Mouse (Mus musculus) granulocyte monocyte progenitor cell, adult 5-6 weeks (primary cell): ENCODE results near the gene Trim45. TPM values are rescaled to one million over a fixed set of nuclear protein-coding genes. Genes with fewer than 3 reads are reported as not detected.

Source experiments
- ATAC-seq: replicated peaks from 2 replicates; pipeline ENCODE4 v1.8.0; 2016; ENCODE audit warnings: mild to moderate bottlenecking, moderate TSS enrichment, inconsistent platforms; ENCODE audit not compliant: poor library complexity, severe bottlenecking
- total RNA-seq, 2 experiments: library from RNA; stranded (forward) in 1 of 2; stranded (reverse) in 1 of 2; fragments of 200-712, 200-1000 nt in 1 of 2; fragments of >200 nt in 1 of 2; fragmentation: Nextera tagmentation in 1 of 2; gene quantifications; 2 replicates each; pipeline ENCODE4 v1.2.3; 2014 to 2017

Gene Trim45
- total RNA-seq, 2 experiments from 2014 or later: 14.6 to 29.3 TPM

DNA sequence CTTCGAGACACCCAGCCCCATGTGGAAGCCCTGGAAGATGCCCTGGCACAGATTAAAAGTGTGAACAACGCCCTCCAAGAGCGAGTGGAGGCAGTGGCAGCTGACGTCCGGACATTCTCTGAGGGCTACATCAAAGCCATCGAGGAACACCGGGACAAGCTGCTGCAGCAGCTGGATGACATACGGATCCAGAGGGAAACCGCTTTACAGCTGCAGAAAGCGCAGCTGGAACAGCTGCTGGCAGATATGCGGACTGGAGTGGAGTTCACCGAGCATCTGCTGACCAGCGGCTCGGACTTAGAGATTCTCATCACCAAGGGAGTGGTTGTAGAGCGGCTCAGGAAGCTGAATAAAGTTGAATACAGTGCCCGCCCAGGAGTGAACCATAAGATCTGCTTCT, 3.2 kb downstream of the Trim45 start:
- ATAC-seq: no peak

DNA sequence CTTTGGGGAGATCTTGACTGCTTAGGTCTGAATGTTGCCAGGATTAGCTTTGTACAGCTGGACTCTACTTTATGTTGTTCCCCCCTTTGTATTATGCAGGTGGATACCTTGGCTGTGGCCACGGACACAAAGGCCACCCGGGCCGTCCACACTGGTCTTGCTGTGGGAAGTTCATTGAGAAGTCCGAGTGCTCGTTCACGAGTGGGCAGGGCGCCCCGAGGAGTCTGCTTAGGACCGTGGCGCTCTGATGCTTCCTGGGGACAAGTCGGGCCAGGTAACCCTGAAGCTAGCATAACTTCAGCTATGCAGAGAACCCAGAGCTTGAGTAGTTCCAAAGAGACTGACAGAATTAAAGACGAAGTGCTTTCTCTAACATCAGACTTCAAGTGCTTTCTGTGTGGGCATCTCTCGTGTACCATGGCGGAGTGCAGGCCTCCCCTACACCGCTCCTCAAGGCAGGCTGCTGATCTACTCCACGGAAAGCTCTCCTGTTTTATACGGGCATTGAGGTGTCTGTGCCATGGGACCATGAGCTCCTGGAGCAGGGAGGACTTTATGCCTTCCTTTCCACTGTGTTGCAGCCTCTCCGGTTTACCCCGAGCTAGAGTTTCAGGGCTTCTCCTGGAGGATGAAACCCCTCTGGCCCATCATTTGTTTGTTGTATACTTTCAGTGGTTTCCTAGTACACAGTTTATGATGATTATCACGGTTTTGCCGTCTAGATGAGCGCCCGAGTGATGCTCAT, 9.5 kb downstream of the Trim45 start:
- no peak for ATAC-seq

DNA sequence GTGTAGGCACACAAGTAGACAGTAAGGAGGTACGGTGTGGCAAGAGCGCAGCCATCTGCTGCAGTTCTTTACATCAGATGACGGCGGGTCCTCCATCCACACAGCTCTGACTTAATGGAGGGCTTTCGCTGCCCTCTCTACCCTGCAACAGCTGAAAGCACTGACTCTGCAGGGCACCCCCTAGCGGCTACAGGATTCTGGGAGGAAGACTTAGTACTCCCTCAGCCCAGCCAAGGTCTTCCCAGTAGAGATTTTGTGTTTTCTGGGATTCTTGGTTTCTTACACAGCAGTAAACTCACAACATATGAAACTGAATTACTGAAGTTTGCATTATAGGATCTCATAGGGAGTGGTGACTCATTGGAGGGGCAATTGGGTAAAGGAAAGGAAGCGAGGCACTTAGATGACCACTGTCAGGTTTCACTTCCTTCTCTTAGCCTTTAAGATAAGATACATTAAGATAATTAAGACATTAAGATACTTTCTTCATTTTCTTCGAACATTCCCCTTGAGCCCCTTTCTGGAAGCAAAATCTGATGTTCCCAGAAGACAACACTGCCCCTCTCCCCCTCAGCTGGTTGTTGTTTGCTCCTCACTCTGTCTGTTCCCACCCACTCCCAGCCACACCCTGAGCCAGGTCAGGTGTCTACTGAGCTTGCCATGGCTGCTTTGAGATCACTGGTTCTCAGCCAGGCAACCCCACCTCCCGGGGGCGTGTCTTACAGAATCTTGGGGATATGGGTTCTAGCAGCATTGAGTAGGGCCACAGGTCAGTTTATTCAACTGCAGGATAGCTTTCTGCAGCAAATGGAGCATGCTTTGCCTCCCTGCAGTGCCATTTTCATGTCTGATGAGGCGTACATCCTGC, 10.3 kb downstream of the Trim45 start:
- ATAC-seq: peak; percentile 92

- no peak for ATAC-seq
Measured at GRCm38 (mm10) chr3:100935521-100935920, 13.5 kb downstream of the Trim45 start.

DNA sequence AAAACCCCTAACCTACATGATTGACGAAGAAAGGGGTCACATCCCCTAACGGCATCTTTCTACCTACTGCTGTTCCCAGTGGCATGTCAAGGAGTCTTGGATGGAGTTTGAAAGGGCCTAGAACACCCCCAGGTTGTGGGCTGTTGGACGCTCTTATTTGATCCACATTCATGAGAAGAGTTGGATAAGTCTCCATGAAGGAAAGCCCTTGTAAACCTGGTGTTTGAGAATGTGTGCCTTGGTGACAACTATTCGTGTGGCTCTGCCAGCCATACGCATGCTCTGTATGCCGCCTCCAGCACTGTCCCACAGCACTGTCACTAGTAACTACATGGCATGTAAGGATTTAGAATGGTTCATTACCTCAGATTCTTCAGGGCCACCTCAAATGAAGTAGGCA, 14.2 kb downstream of the Trim45 start:
- ATAC-seq: no peak

- no peak for ATAC-seq
Measured at GRCm38 (mm10) chr3:100938211-100938610, 16.2 kb downstream of the Trim45 start.

DNA sequence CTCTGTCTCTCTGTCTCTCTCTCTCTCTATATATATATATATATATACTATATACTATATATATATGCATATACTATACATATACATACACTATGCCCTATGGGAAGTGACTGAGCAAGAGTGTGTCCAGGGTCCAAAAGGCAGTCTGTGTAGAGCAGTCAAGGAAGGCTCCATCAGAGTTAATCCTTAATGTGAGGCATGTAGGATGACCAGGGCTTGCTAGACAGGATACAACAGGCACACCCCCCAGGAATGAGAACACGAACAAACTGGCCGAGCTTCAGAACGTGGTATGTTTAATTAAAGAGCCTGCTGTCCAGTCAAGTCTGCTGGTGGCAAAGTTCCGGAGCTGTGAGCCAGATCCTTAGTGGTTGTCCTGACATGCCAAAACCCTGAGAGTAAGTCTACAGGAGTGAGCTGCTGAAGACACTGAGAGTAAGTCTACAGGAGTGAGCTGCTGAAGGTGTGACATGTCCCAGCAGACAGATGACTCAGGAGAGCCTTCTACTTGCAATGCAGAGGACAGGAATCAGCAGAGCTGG, 18.6 kb downstream of the Trim45 start:
- ATAC-seq: no peak

DNA sequence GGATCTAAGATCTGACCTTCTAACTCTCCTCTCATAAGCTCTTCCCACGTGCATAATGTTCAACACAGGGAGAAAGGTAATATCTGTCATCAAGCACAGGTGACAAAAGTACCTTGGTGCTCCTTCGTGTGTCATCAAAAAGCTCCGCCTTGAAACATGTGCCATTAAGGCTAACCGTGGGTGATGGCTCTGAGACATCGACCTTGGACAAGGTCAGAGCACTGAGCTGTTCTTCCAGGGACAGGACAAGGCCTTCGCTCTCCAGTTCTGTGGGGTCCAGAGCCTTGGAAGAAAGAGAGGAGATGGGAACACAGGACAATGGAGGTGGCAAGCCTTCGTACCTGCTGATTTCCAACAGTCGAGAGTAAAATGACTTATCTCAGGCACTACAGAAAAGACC, 25.3 kb downstream of the Trim45 start:
- no peak for ATAC-seq

- ATAC-seq: no peak
Measured at GRCm38 (mm10) chr3:100951531-100951930, 29.5 kb downstream of the Trim45 start.

DNA sequence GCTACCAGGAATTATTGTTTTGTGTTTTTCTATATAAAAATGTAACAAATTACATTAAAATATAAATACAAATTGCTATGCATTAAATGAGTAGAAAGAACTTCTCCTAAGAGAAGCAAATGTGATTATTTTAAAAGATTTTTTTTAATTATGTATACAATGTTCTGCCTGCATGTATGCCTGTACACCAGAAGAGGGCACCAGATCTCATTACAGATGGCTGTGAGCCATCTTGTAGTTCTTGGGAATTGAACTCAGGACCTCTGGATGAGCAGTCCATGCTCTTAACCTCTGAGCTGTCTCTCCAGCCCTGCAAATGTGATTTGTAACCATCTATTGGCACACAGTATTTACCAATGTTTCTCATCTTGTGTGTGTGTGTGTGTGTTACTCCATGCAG, 32.6 kb downstream of the Trim45 start:
- ATAC-seq: no peak

DNA sequence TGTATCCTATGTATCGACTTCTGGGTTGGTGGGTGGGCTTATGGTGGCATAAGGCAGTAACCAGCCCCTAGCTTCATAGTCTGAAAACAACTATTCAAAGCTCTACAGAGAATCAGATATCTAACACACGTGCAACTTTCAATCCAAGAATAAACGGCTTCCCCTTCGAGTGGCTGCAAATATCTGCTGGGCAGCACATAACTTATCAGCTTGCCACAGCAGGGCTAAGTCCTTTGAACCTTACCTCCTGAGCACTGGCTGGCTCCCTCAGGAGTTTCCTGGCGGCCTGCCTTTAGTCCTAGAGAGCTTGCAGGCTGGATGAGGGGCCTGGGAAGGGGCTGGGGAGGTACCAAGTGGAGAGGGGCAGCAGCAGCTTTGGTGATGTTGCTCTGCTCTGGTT, 39.0 kb downstream of the Trim45 start:
- ATAC-seq: no peak

- ATAC-seq: no peak
Measured at GRCm38 (mm10) chr3:100961501-100961900, 39.5 kb downstream of the Trim45 start.

- no peak; the same call in 1 of the 2 replicates for ATAC-seq
Measured at GRCm38 (mm10) chr3:100963849-100964542, 42.0 kb downstream of the Trim45 start.

DNA sequence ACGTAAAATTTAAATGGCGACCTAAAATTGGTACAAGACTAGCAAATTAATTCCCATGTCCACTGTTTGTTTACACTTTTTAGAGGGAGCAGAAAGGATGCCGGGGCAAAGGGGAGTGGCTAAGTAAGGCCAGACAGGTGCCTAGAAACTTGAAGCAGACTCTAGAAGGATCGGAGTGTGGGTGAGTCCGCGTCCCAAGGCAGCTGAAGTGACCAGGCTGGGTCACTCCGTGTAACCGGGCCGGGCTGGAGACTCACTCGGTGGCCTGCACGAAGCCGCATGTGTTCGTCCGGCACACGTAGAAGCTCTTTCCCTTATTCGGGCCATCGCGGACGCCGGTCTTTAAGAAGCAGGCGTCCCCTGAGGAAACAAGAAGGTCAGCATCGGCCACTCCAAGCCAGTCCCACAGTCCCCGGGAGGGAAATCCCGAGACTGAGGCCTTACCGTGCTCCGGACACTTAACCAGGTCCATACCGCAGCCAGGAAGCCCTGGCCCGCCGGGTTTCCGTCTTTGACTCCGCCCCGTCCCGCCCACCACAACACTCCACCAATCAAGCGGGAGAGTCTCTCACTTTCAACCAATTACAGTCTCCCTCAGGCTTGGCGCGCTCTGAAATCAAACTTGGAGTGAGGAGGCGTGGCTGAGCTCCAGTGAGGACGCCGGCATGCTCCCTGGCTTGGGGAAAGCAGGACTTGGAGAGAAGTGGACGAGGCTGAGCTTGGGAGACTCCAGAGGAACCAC, 47.3 kb downstream of the Trim45 start, which contains the start of gene Ttf2:
Gene Ttf2 (minus strand): TSS at position 488 of the 742 bp plus-strand sequence.
- peak; percentile 98 for ATAC-seq

GRCm38 (mm10) chr3:100973906-100974305, 51.9 kb downstream of the Trim45 start:
- ATAC-seq: peak; percentile 20; the same call in 1 of the 2 replicates

- peak; percentile 68 for ATAC-seq
Measured at GRCm38 (mm10) chr3:100979290-100979689, 57.3 kb downstream of the Trim45 start.
